Mouse (Mus musculus): ENCODE measurements around the gene Gsta1. TPM values are rescaled to one million over a fixed set of nuclear protein-coding genes. Genes with fewer than 3 reads are reported as not detected.

Gene Gsta1
- not detected in 2 replicates for polyA plus RNA-seq (2021; fragmentation: Nextera tagmentation)
- long read RNA-seq, experiment 1: 0 reads
- long read RNA-seq, experiment 2: 0 reads

GRCm38 (mm10) chr9:78230461-78230860, at the start of gene Gsta1:
Gsta1 (plus strand) TSS chr9:78230656.

GRCm38 (mm10) chr9:78182474-78182873, 48.0 kb upstream of the Gsta1 start, which contains the start of gene Gsta4:
Gsta4 (plus strand) TSS chr9:78182774.

GRCm38 (mm10) chr9:78256914-78257313, 26.5 kb downstream of the Gsta1 start, which contains the start of gene Gm3776:
Gm3776 (plus strand) TSS chr9:78257129.

GRCm38 (mm10) chr9:78289723-78290122, 59.3 kb downstream of the Gsta1 start, which contains the start of gene Gm10639:
Gm10639 (plus strand) TSS chr9:78289923.

Other genes starting within 250 kb of the Gsta1 start
- gene Gcm1, start 178.7 kb upstream of the Gsta1 start, polyA plus RNA-seq (2021; fragmentation: Nextera tagmentation): not detected in 2 replicates
- gene Fbxo9, start 121.6 kb upstream of the Gsta1 start, polyA plus RNA-seq (2021; fragmentation: Nextera tagmentation): 85.5 and 115 TPM in 2 replicates
- 9.2 and 9.6 TPM in 2 replicates for gene Ick, start 121.5 kb upstream of the Gsta1 start, polyA plus RNA-seq (2021; fragmentation: Nextera tagmentation)
- gene Gsta4, start 47.9 kb upstream of the Gsta1 start, polyA plus RNA-seq (2021; fragmentation: Nextera tagmentation): 105 and 108 TPM in 2 replicates
- gene Gm3776, start 26.5 kb downstream of the Gsta1 start, polyA plus RNA-seq (2021; fragmentation: Nextera tagmentation): not detected in 2 replicates
- gene Gm10639, start 59.3 kb downstream of the Gsta1 start, polyA plus RNA-seq (2021; fragmentation: Nextera tagmentation): 0.19 TPM in 1 of 2 replicates, not detected in the other
- gene Omt2a, start 84.1 kb downstream of the Gsta1 start, polyA plus RNA-seq (2021; fragmentation: Nextera tagmentation): not detected in 2 replicates
- not detected in 2 replicates for gene Omt2b, start 96.9 kb downstream of the Gsta1 start, polyA plus RNA-seq (2021; fragmentation: Nextera tagmentation)
- 1.1 and 1.4 TPM in 2 replicates for gene Gsta2, start 125.1 kb downstream of the Gsta1 start, polyA plus RNA-seq (2021; fragmentation: Nextera tagmentation)
- not detected in 2 replicates for gene Dppa5a, start 137.5 kb downstream of the Gsta1 start, polyA plus RNA-seq (2021; fragmentation: Nextera tagmentation)
- not detected in 2 replicates for gene Ooep, start 148.1 kb downstream of the Gsta1 start, polyA plus RNA-seq (2021; fragmentation: Nextera tagmentation)
- gene Ddx43, start 165.1 kb downstream of the Gsta1 start, polyA plus RNA-seq (2021; fragmentation: Nextera tagmentation): 0.06 TPM in 1 of 2 replicates, not detected in the other
- gene Cgas, start 212.6 kb downstream of the Gsta1 start, polyA plus RNA-seq (2021; fragmentation: Nextera tagmentation): 0.25 and 0.32 TPM in 2 replicates
- gene Mto1, start 217.6 kb downstream of the Gsta1 start, polyA plus RNA-seq (2021; fragmentation: Nextera tagmentation): 19.6 and 25.4 TPM in 2 replicates
- gene Gm17324, start 218.1 kb downstream of the Gsta1 start, polyA plus RNA-seq (2021; fragmentation: Nextera tagmentation): 1.0 and 1.3 TPM in 2 replicates